Mouse (Mus musculus) MEL (cell line): ENCODE measurements around the gene Jmjd7. TPM values are rescaled to one million over a fixed set of nuclear protein-coding genes. Genes with fewer than 3 reads are reported as not detected.

Source experiments
- DNase-seq: peaks from one replicate; pipeline ENCODE4 v3.0.0; 2011; ENCODE audit warnings: low read depth, low spot score
- H3K27ac ChIP-seq: 2 replicates; pipeline ENCODE4 v1.5.1; 2012; ENCODE audit warnings: low read depth, mild to moderate bottlenecking, control low read depth, low read length, moderate library complexity; ENCODE audit not compliant: control insufficient read depth
- H3K27me3 ChIP-seq, 2 experiments: fragments of 150-350 bp in 1 of 2; sonication (generic) in 1 of 2; 2 replicates each; pipeline ENCODE4 v1.6.1; 2012; ENCODE audit warnings: low read length in 2 of 2, mild to moderate bottlenecking in 2 of 2, improper control_type of control experiment in 1 of 2, moderate library complexity in 1 of 2; ENCODE audit not compliant: insufficient read depth in 2 of 2, control insufficient read depth in 1 of 2
- H3K36me3 ChIP-seq, 2 experiments: 2 replicates each; pipeline ENCODE4 v1.6.1; 2012 to 2014; ENCODE audit warnings: low read length in 2 of 2, improper control_type of control experiment in 1 of 2, inconsistent platforms in 1 of 2, mild to moderate bottlenecking in 1 of 2; ENCODE audit not compliant: insufficient read depth in 2 of 2, control insufficient read depth in 1 of 2
- H3K4me1 ChIP-seq, 2 experiments: fragments of 150-350 bp in 1 of 2; sonication (generic) in 1 of 2; 2 replicates each; pipeline ENCODE4 v1.6.1; 2012; ENCODE audit warnings: low read length in 2 of 2, improper control_type of control experiment in 1 of 2, mild to moderate bottlenecking in 1 of 2; ENCODE audit not compliant: insufficient read depth in 2 of 2, control insufficient read depth in 1 of 2
- H3K4me3 ChIP-seq, 2 experiments: fragments of 150-350 bp in 1 of 2; sonication (generic) in 1 of 2; 2 replicates each; pipeline ENCODE4 v1.5.1; 2012; ENCODE audit warnings: low read depth in 2 of 2, low read length in 2 of 2, mild to moderate bottlenecking in 2 of 2, moderate library complexity in 2 of 2, control low read depth in 1 of 2, improper control_type of control experiment in 1 of 2; ENCODE audit not compliant: control insufficient read depth in 1 of 2, insufficient read depth in 1 of 2
- H3K79me2 ChIP-seq: 2 replicates; pipeline ENCODE4 v1.6.1; 2012; ENCODE audit warnings: mild to moderate bottlenecking, low read length, moderate library complexity; ENCODE audit not compliant: control insufficient read depth, poor library complexity, insufficient read depth
- H3K9ac ChIP-seq: 2 replicates; pipeline ENCODE4 v1.6.1; 2012; ENCODE audit warnings: low read depth, mild to moderate bottlenecking, control low read depth, low read length, moderate library complexity; ENCODE audit not compliant: control insufficient read depth, poor library complexity, severe bottlenecking
- H3K9me3 ChIP-seq: fragments of 150-350 bp; sonication (generic); replicated peaks from 2 replicates; pipeline ENCODE4 v1.6.1; 2012; ENCODE audit warnings: mild to moderate bottlenecking, low read length, improper control_type of control experiment, moderate library complexity; ENCODE audit not compliant: insufficient read depth
- BHLHE40 ChIP-seq: IDR thresholded peaks from 2 replicates; pipeline ENCODE4 v1.6.1; 2012; ENCODE audit warnings: low read depth, mild to moderate bottlenecking, inconsistent platforms, low read length, improper control_type of control experiment, borderline replicate concordance
- CTCF ChIP-seq, 3 experiments: IDR thresholded peaks in 2 of 3; conservative IDR thresholded peaks in 1 of 3; 2 replicates each; pipeline ENCODE4 v1.5.1; 2011 to 2012; ENCODE audit warnings: low read length in 3 of 3, low read depth in 2 of 3, mild to moderate bottlenecking in 2 of 3, improper control_type of control experiment in 1 of 3, inconsistent platforms in 1 of 3, mixed read lengths in 1 of 3, moderate library complexity in 1 of 3; ENCODE audit not compliant: control insufficient read depth in 1 of 3, insufficient read depth in 1 of 3, poor library complexity in 1 of 3, severe bottlenecking in 1 of 3
- ETS1 ChIP-seq: IDR thresholded peaks from 2 replicates; pipeline ENCODE4 v1.6.1; 2012; ENCODE audit warnings: low read depth, mild to moderate bottlenecking, inconsistent platforms, low read length, improper control_type of control experiment, moderate library complexity
- GATA1 ChIP-seq: IDR thresholded peaks from 2 replicates; pipeline ENCODE4 v1.6.1; 2011; ENCODE audit warnings: low read depth, low read length, improper control_type of control experiment
- KAT2A ChIP-seq: conservative IDR thresholded peaks from 2 replicates; pipeline ENCODE4 v1.6.1; 2012; ENCODE audit warnings: low read depth, low read length, improper control_type of control experiment, inconsistent platforms
- MAFK ChIP-seq: IDR thresholded peaks from 2 replicates; pipeline ENCODE4 v1.6.1; 2011; ENCODE audit warnings: low read depth, mild to moderate bottlenecking, low read length, improper control_type of control experiment, borderline replicate concordance
- MAZ ChIP-seq: IDR thresholded peaks from 2 replicates; pipeline ENCODE4 v1.6.1; 2012; ENCODE audit warnings: low read depth, mild to moderate bottlenecking, inconsistent platforms, low read length, improper control_type of control experiment
- MEF2A ChIP-seq: IDR thresholded peaks from 2 replicates; pipeline ENCODE4 v1.6.1; 2014; ENCODE audit warnings: low read depth, mild to moderate bottlenecking, inconsistent platforms, low read length, improper control_type of control experiment; ENCODE audit not compliant: poor library complexity, insufficient replicate concordance, severe bottlenecking; ENCODE audit errors: extremely low read depth
- MXI1 ChIP-seq: IDR thresholded peaks from 2 replicates; pipeline ENCODE4 v1.6.1; 2011; ENCODE audit warnings: mild to moderate bottlenecking, low read depth, low read length, improper control_type of control experiment
- MYC ChIP-seq: IDR thresholded peaks from 2 replicates; pipeline ENCODE4 v1.6.1; 2011; ENCODE audit warnings: low read depth, mild to moderate bottlenecking, low read length, improper control_type of control experiment, moderate library complexity
- NRF1 ChIP-seq: IDR thresholded peaks from 2 replicates; pipeline ENCODE4 v1.6.1; 2014; ENCODE audit warnings: low read depth, mild to moderate bottlenecking, inconsistent platforms, low read length, improper control_type of control experiment, moderate library complexity; ENCODE audit not compliant: poor library complexity, insufficient read depth, severe bottlenecking
- POLR2AphosphoS2 ChIP-seq: IDR thresholded peaks from 2 replicates; pipeline ENCODE4 v1.6.1; 2011; ENCODE audit warnings: low read length, improper control_type of control experiment
- POLR2AphosphoS5 ChIP-seq: IDR thresholded peaks from 2 replicates; pipeline ENCODE4 v1.6.1; 2012; ENCODE audit warnings: low read depth, borderline replicate concordance, mild to moderate bottlenecking, inconsistent platforms, low read length, moderate library complexity, mixed read lengths
- RAD21 ChIP-seq: IDR thresholded peaks from 2 replicates; pipeline ENCODE4 v1.6.1; 2011; ENCODE audit warnings: mild to moderate bottlenecking, low read depth, low read length, improper control_type of control experiment
- RCOR1 ChIP-seq: IDR thresholded peaks from 2 replicates; pipeline ENCODE4 v1.6.1; 2012; ENCODE audit warnings: low read depth, mild to moderate bottlenecking, inconsistent platforms, low read length, improper control_type of control experiment
- SIN3A ChIP-seq: IDR thresholded peaks from 2 replicates; pipeline ENCODE4 v1.6.1; 2012; ENCODE audit warnings: low read length, improper control_type of control experiment, inconsistent platforms
- SMC3 ChIP-seq: IDR thresholded peaks from 2 replicates; pipeline ENCODE4 v1.6.1; 2011; ENCODE audit warnings: low read depth, low read length, improper control_type of control experiment
- TCF12 ChIP-seq: IDR thresholded peaks from 2 replicates; pipeline ENCODE4 v1.6.1; 2014; ENCODE audit warnings: low read depth, mild to moderate bottlenecking, inconsistent platforms, low read length, improper control_type of control experiment, moderate library complexity
- USF1 ChIP-seq: IDR thresholded peaks from 2 replicates; pipeline ENCODE4 v1.6.1; 2014; ENCODE audit warnings: low read depth, mild to moderate bottlenecking, inconsistent platforms, low read length, improper control_type of control experiment, moderate library complexity
- USF2 ChIP-seq, 2 experiments: IDR thresholded peaks; 2 replicates each; pipeline ENCODE4 v1.6.1; 2011 to 2012; ENCODE audit warnings: improper control_type of control experiment in 2 of 2, low read length in 2 of 2, borderline replicate concordance in 1 of 2, inconsistent platforms in 1 of 2, low read depth in 1 of 2, mild to moderate bottlenecking in 1 of 2; ENCODE audit not compliant: insufficient read depth in 1 of 2
- ZKSCAN1 ChIP-seq: IDR thresholded peaks from 2 replicates; pipeline ENCODE4 v1.6.1; 2012; ENCODE audit warnings: low read depth, mild to moderate bottlenecking, inconsistent platforms, low read length, improper control_type of control experiment, moderate library complexity
- ZMIZ1 ChIP-seq: IDR thresholded peaks from 2 replicates; pipeline ENCODE4 v1.6.1; 2012; ENCODE audit warnings: low read depth, mild to moderate bottlenecking, inconsistent platforms, low read length, improper control_type of control experiment, moderate library complexity
- polyA plus RNA-seq, 2 experiments: library from polyadenylated mRNA; stranded (reverse) in 1 of 2; unstranded in 1 of 2; fragments of >175 nt in 1 of 2; fragments of >200 nt in 1 of 2; gene quantifications; 2 replicates each; pipeline versions ENCODE4 v1.2.1 to v1.2.4; 2012; ENCODE audit warnings: low replicate concordance in 2 of 2, low read depth in 1 of 2; ENCODE audit not compliant: insufficient read length in 2 of 2, insufficient read depth in 1 of 2, missing spikeins in 1 of 2
- total RNA-seq: library from RNA; depleted of rRNA; stranded (reverse); fragments of 300-350 nt; gene quantifications from 2 replicates; pipeline ENCODE4 v1.2.3, GENCODE M21; 2012

Jmjd7 gene
- total and polyA plus RNA-seq, 3 experiments, result 4.2 to 12.0 TPM; not detected in 1

DNA sequence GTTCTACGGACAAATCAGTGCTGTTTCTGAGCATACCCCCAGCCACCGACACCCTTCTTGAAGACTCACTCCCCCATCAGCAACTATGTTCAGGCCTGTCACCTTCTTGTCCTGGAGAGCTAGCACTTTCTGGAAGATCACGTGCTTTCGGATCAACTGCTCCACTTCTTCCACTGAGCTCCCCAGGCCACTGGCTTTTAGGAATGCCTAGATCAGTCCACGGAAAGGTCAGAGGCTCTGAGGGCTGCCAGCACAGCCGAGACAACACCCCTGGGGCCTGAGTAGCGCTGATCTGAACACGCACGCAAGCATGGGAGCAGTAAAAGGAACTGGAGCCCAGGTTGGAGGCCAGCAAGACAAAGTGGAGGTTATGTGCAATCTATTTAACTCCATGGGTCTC lies 33.4 kb downstream of the Jmjd7 start:
- no peaks in the 10 kb centered on the region for H3K36me3 ChIP-seq
- peaks cover 0 to 2% of the 10 kb centered on the region in 2 experiments; a peak in 1 of 4 replicates for H3K27me3 ChIP-seq
- DNase-seq, result no peak
- TF ChIP-seq MYC (no peak), MAZ (no peak), NRF1 (no peak), ETS1 (no peak), RAD21 (no peak), RCOR1 (no peak), BHLHE40 (no peak), KAT2A (no peak), GATA1 (no peak), MAFK (no peak), USF1 (no peak), SMC3 (no peak), MXI1 (no peak), POLR2AphosphoS2 (no peak), ZMIZ1 (no peak), ZKSCAN1 (no peak), MEF2A (no peak)
- TF ChIP-seq, all 39 proteins: peak for 0
- Histone ChIP-seq H3K9ac (no peak overlapping the region), H3K4me3 (no peak overlapping the region), H3K27ac (no peak overlapping the region), H3K9me3 (no peaks in the 10 kb centered on the region), H3K4me1 (no peaks in the 10 kb centered on the region), H3K79me2 (no peaks in the 10 kb centered on the region)

DNA sequence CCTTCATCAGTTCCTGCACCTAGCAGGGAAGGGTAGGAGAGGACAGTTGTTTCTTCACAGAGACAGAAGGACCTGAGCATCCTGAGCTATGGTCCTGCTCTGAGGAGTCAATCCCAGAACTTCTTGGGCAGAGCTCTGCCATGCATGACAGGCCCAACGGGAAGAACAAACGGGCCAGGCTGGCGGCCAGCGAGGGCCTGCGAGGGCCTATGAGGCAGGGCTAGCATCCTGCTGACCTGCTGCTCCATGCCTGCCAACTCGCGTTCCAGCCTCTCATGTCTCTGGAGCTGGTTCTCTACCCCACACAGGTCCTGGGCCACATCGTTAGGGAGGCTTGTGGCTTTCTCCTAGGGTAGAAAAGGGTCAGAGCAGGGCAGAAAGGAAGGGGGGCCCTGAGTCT lies 35.0 kb downstream of the Jmjd7 start:
- Histone ChIP-seq H3K27ac (no peak overlapping the region), H3K4me3 (no peak overlapping the region), H3K9me3 (no peaks in the 10 kb centered on the region), H3K36me3 (no peaks in the 10 kb centered on the region), H3K9ac (no peak overlapping the region), H3K27me3 (peaks cover 0 to 2% of the 10 kb centered on the region in 2 experiments; a peak in 1 of 4 replicates), H3K4me1 (no peaks in the 10 kb centered on the region), H3K79me2 (no peaks in the 10 kb centered on the region)
- no peak for DNase-seq
- TF ChIP-seq ETS1 (no peak), BHLHE40 (no peak), CTCF (IDR thresholded peaks at IDR 0.05 in 2 of 3, conservative IDR thresholded peaks at IDR 0.05 in 1 of 3; ENCODE audit: control insufficient read depth in 1 of 3, insufficient read depth in 1 of 3, low read depth in 2 of 3, low read length in 3 of 3, poor library complexity in 1 of 3, severe bottlenecking in 1 of 3) (no peak), MYC (no peak), MXI1 (no peak), ZMIZ1 (no peak), MAFK (no peak), USF2 (IDR thresholded peaks at IDR 0.05; ENCODE audit: borderline replicate concordance in 1 of 2, insufficient read depth in 1 of 2, low read depth in 1 of 2, low read length in 2 of 2) (no peak), TCF12 (no peak), POLR2AphosphoS5 (no peak), GATA1 (no peak), SIN3A (no peak), NRF1 (no peak)
